Mouse (Mus musculus) layer of hippocampus, adult 9-11 months (tissue): ENCODE measurements around the gene Gm21244.
"Not testable (repeated sequence)": the region's sequence is repeated elsewhere in the genome, so short reads cannot be mapped to it uniquely, and the experiment has no call there.

ENCODE experiments used
- DNase-seq: peaks from one replicate; pipeline ENCODE4 v3.0.0; 2022

The Gm21244 gene

GRCm38 (mm10) chrY:7169193-7169592 lies at the start of gene Gm21244:
Gene Gm21244, minus strand, starts transcription at chrY:7169293.
- not testable (repeated sequence) for DNase-seq
